Mouse (Mus musculus) forebrain, embryonic 11.5 days (tissue): Measurements from ENCODE around the gene Oit3. TPM values are rescaled to one million over a fixed set of nuclear protein-coding genes. Genes with fewer than 3 reads are reported as not detected.

Experiments
- ATAC-seq: fragments of 200-750 bp; cut with Nextera tagmentation; replicated peaks from 2 replicates; pipeline ENCODE4 v1.8.0; 2017; ENCODE audit warnings: moderate TSS enrichment; ENCODE audit not compliant: low FRiP score
- DNase-seq: peaks from one replicate; pipeline ENCODE4 v3.0.0-alpha.2; 2017; ENCODE audit warnings: low spot score
- H3K27ac ChIP-seq: fragments of 300-500 bp; sonication (generic); 2 replicates; pipeline ENCODE4 v1.5.1; 2014; ENCODE audit warnings: low read depth, low read length
- H3K27me3 ChIP-seq: fragments of 300-500 bp; sonication (generic); 2 replicates; pipeline ENCODE4 v1.6.1; 2014; ENCODE audit warnings: mild to moderate bottlenecking, low read length, mixed read lengths; ENCODE audit not compliant: control insufficient read depth, insufficient read depth
- H3K36me3 ChIP-seq: fragments of 300-500 bp; sonication (generic); 2 replicates; pipeline ENCODE4 v1.6.1; 2014; ENCODE audit warnings: mild to moderate bottlenecking, low read length, moderate library complexity, mixed read lengths; ENCODE audit not compliant: control insufficient read depth, insufficient read depth
- H3K4me1 ChIP-seq: fragments of 300-500 bp; sonication (generic); replicated peaks from 2 replicates; pipeline ENCODE4 v1.6.1; 2014; ENCODE audit warnings: low read length, mixed read lengths; ENCODE audit not compliant: control insufficient read depth, insufficient read depth
- H3K4me2 ChIP-seq: fragments of 300-500 bp; sonication (generic); 2 replicates; pipeline ENCODE4 v1.6.1; 2014; ENCODE audit warnings: low read depth, mild to moderate bottlenecking, low read length, moderate library complexity, mixed read lengths; ENCODE audit not compliant: severe bottlenecking
- H3K4me3 ChIP-seq: fragments of 300-500 bp; sonication (generic); 2 replicates; pipeline ENCODE4 v1.5.1; 2014; ENCODE audit warnings: low read depth, low read length
- H3K9ac ChIP-seq: fragments of 300-500 bp; sonication (generic); 2 replicates; pipeline ENCODE4 v1.6.1; 2014; ENCODE audit warnings: low read length
- H3K9me3 ChIP-seq: fragments of 300-500 bp; sonication (generic); 2 replicates; pipeline ENCODE4 v1.6.1; 2016; ENCODE audit warnings: low read length, mixed read lengths; ENCODE audit not compliant: control insufficient read depth
- WGBS: fragments of 180-500 bp; shearing (Covaris S2); extraction: QIAGEN DNeasy Blood & Tissue Kit; methylation state at CpG from one replicate; pipeline ENCODE4 v1.1.7; 2014; 5-methylcytosine and 5-hydroxymethylcytosine counted together
- polyA plus RNA-seq: library from polyadenylated mRNA; unstranded; fragments of >200 nt; fragmentation: Nextera tagmentation; extraction: Ambion mirVana; gene quantifications from 2 replicates; pipeline ENCODE4 v1.2.1, GENCODE M21; 2014

Oit3 gene
- polyA plus RNA-seq = 0.23 and 0.72 TPM in 2 replicates

DNA sequence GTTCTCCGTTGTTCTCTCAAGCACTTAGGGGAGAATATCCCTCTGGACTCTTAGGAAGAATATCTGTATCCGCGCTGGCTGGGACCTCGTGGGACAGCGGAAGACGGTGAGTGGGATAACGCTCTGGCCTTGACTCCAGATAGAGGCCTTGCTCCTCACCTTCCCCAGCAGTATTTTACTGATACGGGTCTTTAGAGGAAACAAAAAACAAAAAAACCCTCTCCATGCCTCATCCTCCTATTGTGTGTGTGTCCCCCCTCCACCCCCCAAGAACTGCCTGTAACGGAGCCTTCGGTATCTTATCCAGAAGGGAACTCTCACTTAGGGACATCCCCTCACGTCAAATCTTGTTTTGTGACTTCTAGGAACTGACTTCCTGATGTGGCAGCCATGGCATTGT, at the start of gene Oit3:
Gene Oit3 (minus strand): TSS at position 44 of the 400 bp plus-strand sequence.
- Histone ChIP-seq H3K36me3 (no peaks in the 10 kb centered on the region), H3K9me3 (no peaks in the 10 kb centered on the region), H3K4me1 (no peaks in the 10 kb centered on the region), H3K9ac (no peak within 1 kb of the TSS), H3K4me3 (no peak within 1 kb of the TSS), H3K27me3 (no peaks in the 10 kb centered on the region), H3K4me2 (no peak within 1 kb of the TSS), H3K27ac (no peak within 1 kb of the TSS)
- DNase-seq = no peak
- 92% methylated on average over 11 of the region's 11 CpGs for WGBS
- ATAC-seq = no peak

- Histone ChIP-seq H3K9ac (no peak overlapping the region), H3K4me1 (no peaks in the 10 kb centered on the region), H3K36me3 (no peaks in the 10 kb centered on the region; the same call in 1 of the 2 replicates), H3K9me3 (no peaks in the 10 kb centered on the region), H3K27ac (no peak overlapping the region), H3K4me3 (no peak overlapping the region), H3K4me2 (no peak overlapping the region), H3K27me3 (no peaks in the 10 kb centered on the region)
- ATAC-seq (no peak), DNase-seq (no peak)
- 80% methylated on average over 8 of the region's 8 CpGs for WGBS
These were observed 49.3 kb upstream of the Oit3 start for GRCm38 (mm10) chr10:59490920-59491319.

DNA sequence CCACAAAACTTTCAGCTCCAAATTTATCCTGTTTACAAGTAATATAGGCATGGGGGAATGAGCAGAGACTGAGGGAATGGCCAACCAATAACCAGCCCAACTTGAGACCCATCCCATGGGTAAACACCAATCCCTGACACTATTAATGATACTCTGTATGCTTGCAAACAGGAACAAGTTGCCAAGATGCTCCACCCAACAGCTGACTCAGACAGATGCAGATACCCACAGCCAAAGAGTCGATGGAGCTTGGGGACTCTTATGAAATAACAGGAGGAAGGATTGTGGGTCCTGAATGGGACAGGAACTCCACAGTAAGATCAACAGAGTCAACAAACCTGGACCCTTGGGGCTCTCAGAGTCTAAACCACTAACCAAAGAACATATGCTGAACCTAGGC, 47.8 kb upstream of the Oit3 start:
- DNase-seq = no peak
- H3K27ac ChIP-seq = no peak overlapping the region
- no peaks in the 10 kb centered on the region for H3K4me1 ChIP-seq
- no peak for ATAC-seq
- H3K36me3 ChIP-seq = no peaks in the 10 kb centered on the region; the same call in 1 of the 2 replicates
- no peak overlapping the region for H3K4me2 ChIP-seq
- H3K9ac ChIP-seq = no peak overlapping the region
- H3K27me3 ChIP-seq = no peaks in the 10 kb centered on the region
- no peaks in the 10 kb centered on the region for H3K9me3 ChIP-seq
- 92% methylated on average over 1 of the region's 1 CpGs for WGBS
- no peak overlapping the region for H3K4me3 ChIP-seq

GRCm38 (mm10) chr10:59487351-59487750, 45.8 kb upstream of the Oit3 start:
- DNase-seq (no peak), ATAC-seq (no peak)
- Histone ChIP-seq H3K36me3 (no peaks in the 10 kb centered on the region; the same call in 1 of the 2 replicates), H3K27me3 (no peaks in the 10 kb centered on the region), H3K27ac (no peak overlapping the region), H3K4me1 (no peaks in the 10 kb centered on the region), H3K4me3 (no peak overlapping the region), H3K9ac (no peak overlapping the region), H3K9me3 (no peaks in the 10 kb centered on the region), H3K4me2 (no peak overlapping the region)
- 92% methylated on average over 2 of the region's 2 CpGs for WGBS

DNA sequence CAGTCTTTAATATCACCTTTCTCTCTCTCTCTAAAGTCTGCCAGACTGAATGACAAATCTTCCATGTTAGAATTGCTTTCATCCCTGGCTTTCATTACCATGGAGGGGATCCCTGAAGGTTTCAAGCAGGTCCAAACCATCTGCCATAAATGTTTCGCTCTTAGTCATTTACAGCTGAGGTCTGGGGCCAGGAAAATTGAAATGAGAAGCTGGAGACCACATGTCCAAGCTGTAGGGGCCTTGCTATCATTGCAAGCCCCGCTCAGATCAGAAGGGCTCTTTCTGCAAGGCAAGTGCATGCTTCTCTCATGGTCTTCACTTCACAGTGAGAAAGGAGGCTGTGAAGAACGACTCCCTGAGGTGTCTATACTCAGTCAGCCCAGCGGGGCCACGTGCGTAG, 42.7 kb upstream of the Oit3 start:
- DNase-seq (no peak), ATAC-seq (no peak)
- no peak overlapping the region for H3K9ac ChIP-seq
- H3K4me3 ChIP-seq = no peak overlapping the region
- 91% methylated on average over 6 of the region's 6 CpGs for WGBS
- no peak overlapping the region for H3K4me2 ChIP-seq
- H3K27ac ChIP-seq = no peak overlapping the region
- no peaks in the 10 kb centered on the region for H3K4me1 ChIP-seq
- H3K9me3 ChIP-seq = no peaks in the 10 kb centered on the region; the same call in 1 of the 2 replicates
- H3K36me3 ChIP-seq = no peaks in the 10 kb centered on the region; the same call in 1 of the 2 replicates
- no peaks in the 10 kb centered on the region for H3K27me3 ChIP-seq

DNA sequence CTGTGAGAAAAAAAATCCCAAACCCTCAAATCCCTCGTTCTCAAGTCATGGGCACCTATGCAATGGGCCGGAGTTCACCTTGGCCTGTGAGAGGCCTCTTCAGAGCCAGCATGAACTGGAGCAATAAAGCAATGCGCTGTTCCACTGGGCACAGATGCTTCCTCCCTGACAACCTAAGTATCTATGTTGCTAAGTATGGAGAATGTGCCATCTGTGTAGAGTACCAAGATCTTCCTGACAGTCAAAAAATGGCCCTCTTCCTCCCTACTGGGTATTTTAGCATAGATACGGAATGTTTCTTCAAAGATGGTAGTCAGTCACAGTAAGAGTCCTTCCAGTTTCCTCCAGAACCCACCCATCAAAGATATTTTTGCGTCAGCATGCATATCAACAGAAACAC, 39.8 kb upstream of the Oit3 start:
- no peak overlapping the region for H3K9ac ChIP-seq
- no peaks in the 10 kb centered on the region for H3K4me1 ChIP-seq
- H3K36me3 ChIP-seq = no peaks in the 10 kb centered on the region
- H3K4me3 ChIP-seq = no peak overlapping the region
- H3K4me2 ChIP-seq = no peak overlapping the region
- no peak for DNase-seq
- 93% methylated on average over 5 of the region's 5 CpGs for WGBS
- no peak overlapping the region for H3K27ac ChIP-seq
- no peaks in the 10 kb centered on the region for H3K27me3 ChIP-seq
- ATAC-seq = no peak
- H3K9me3 ChIP-seq = no peaks in the 10 kb centered on the region; the same call in 1 of the 2 replicates

DNA sequence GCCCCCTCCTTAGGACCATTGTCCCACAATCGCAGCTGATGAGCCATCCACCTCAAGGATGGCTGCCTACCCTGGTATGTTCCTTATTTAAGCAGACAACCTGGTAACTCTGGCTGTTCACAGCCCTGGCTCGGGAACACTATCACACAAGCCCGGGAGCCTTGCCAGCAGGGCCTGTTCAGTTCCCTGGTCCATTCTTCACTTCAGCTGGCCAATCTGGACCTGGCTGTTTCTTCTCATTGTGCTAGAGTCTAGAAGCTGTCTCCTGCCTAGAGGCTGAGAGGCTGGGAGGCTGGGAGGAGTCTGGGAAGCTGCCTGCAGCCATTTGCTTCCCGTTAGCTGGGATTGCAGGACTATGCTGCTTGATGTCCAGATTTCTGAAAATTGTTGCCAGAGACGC, 28.9 kb upstream of the Oit3 start:
- Histone ChIP-seq H3K4me3 (no peak overlapping the region), H3K4me2 (no peak overlapping the region), H3K4me1 (no peaks in the 10 kb centered on the region), H3K9ac (no peak overlapping the region), H3K27ac (no peak overlapping the region), H3K27me3 (no peaks in the 10 kb centered on the region), H3K9me3 (no peaks in the 10 kb centered on the region), H3K36me3 (no peaks in the 10 kb centered on the region)
- WGBS = 82% methylated on average over 5 of the region's 5 CpGs
- ATAC-seq = no peak
- no peak for DNase-seq

- Histone ChIP-seq H3K9me3 (no peaks in the 10 kb centered on the region), H3K4me2 (no peak overlapping the region), H3K27ac (no peak overlapping the region), H3K4me1 (no peaks in the 10 kb centered on the region), H3K36me3 (no peaks in the 10 kb centered on the region), H3K9ac (no peak overlapping the region), H3K27me3 (no peaks in the 10 kb centered on the region), H3K4me3 (no peak overlapping the region)
- WGBS = 88% methylated on average over 12 of the region's 12 CpGs
- no peak for ATAC-seq
- DNase-seq = no peak
These were observed 25.7 kb upstream of the Oit3 start for GRCm38 (mm10) chr10:59467297-59467696.

GRCm38 (mm10) chr10:59466626-59467025, 25.0 kb upstream of the Oit3 start:
- Histone ChIP-seq H3K4me3 (no peak overlapping the region), H3K4me2 (no peak overlapping the region), H3K9ac (no peak overlapping the region), H3K4me1 (no peaks in the 10 kb centered on the region), H3K27me3 (no peaks in the 10 kb centered on the region), H3K27ac (no peak overlapping the region), H3K36me3 (no peaks in the 10 kb centered on the region), H3K9me3 (no peaks in the 10 kb centered on the region)
- ATAC-seq (no peak), DNase-seq (no peak)
- WGBS = 78% methylated on average over 4 of the region's 4 CpGs
